Mouse (Mus musculus) heart, embryonic 12.5 days (tissue): ENCODE data around the gene Fndc11. TPM values are rescaled to one million over a fixed set of nuclear protein-coding genes. Genes with fewer than 3 reads are reported as not detected.

Experiments used
- polyA plus RNA-seq: library from polyadenylated mRNA; unstranded; fragments of >200 nt; fragmentation: Nextera tagmentation; extraction: Ambion mirVana; gene quantifications from 2 replicates; pipeline ENCODE4 v1.2.1, GENCODE M21; 2016

Gene Fndc11
- polyA plus RNA-seq, 1 experiment from 2014 or later, result not detected

Other genes with a start within 250 kb of the Fndc11 start
- gene Col20a1, start 233.5 kb upstream of the Fndc11 start, polyA plus RNA-seq, result 0.20 and 0.23 TPM in 2 replicates
- 0.19 and 0.31 TPM in 2 replicates for gene Chrna4, start 176.5 kb upstream of the Fndc11 start, polyA plus RNA-seq
- gene Kcnq2, start 84.7 kb upstream of the Fndc11 start, polyA plus RNA-seq, result 0.11 TPM in 1 of 2 replicates, not detected in the other
- 7.7 and 7.9 TPM in 2 replicates for gene Eef1a2, start 63.0 kb upstream of the Fndc11 start, polyA plus RNA-seq
- gene Ppdpf, start 32.8 kb upstream of the Fndc11 start, polyA plus RNA-seq, result 174 and 175 TPM in 2 replicates
- gene Ptk6, start 17.2 kb upstream of the Fndc11 start, polyA plus RNA-seq, result not detected in 2 replicates
- 0.23 and 0.32 TPM in 2 replicates for gene Srms, start 6.8 kb upstream of the Fndc11 start, polyA plus RNA-seq
- 1.7 and 1.9 TPM in 2 replicates for gene Helz2, start 22.0 kb downstream of the Fndc11 start, polyA plus RNA-seq
- 10.3 and 10.7 TPM in 2 replicates for gene Gmeb2, start 68.0 kb downstream of the Fndc11 start, polyA plus RNA-seq
- gene Stmn3, start 94.5 kb downstream of the Fndc11 start, polyA plus RNA-seq, result 0.45 and 0.80 TPM in 2 replicates
- 29.0 and 30.0 TPM in 2 replicates for gene Rtel1, start 99.7 kb downstream of the Fndc11 start, polyA plus RNA-seq
- 33.8 and 33.9 TPM in 2 replicates for gene Zgpat, start 144.9 kb downstream of the Fndc11 start, polyA plus RNA-seq
- 50.0 and 54.1 TPM in 2 replicates for gene Arfrp1, start 145.4 kb downstream of the Fndc11 start, polyA plus RNA-seq
- 16.2 and 16.9 TPM in 2 replicates for gene Lime1, start 160.1 kb downstream of the Fndc11 start, polyA plus RNA-seq
- gene Zbtb46, start 239.4 kb downstream of the Fndc11 start, polyA plus RNA-seq, result 13.5 and 15.1 TPM in 2 replicates